Mouse (Mus musculus) embryonic fibroblast, embryonic 13.5 days (primary cell): ENCODE results near the gene Prelid1.

Experiments
- CTCF ChIP-seq: IDR thresholded peaks from 2 replicates; pipeline ENCODE4 v1.5.1; 2011; ENCODE audit warnings: mild to moderate bottlenecking, control low read depth, low read length, moderate library complexity, borderline replicate concordance; ENCODE audit not compliant: insufficient read depth
- POLR2A ChIP-seq: IDR thresholded peaks from 2 replicates; pipeline ENCODE4 v1.6.1; 2011; ENCODE audit warnings: low read depth, mild to moderate bottlenecking, control low read depth, low read length, moderate library complexity

DNA sequence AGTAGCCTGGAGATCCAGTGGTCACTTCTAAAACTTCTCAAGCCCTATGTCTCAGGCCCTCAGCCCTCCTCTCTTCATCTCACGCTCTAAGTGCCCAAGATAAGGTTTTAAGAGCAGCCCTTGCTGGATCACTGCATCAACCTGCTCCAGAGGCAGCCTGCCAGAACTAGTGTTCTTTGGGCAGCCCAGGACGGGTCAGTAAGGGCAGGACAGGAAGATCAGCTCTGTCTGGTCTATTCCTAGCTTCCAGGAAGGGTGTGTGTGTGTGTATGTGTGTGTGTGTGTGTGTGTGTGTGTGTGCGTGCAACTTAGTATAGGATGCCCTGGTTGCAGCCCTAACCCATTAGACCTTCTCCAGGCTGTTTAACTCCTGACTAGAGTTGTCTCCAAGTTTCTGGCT is 49.9 kb downstream of the Prelid1 start:
- TF ChIP-seq CTCF (no peak), POLR2A (no peak)
